Mouse (Mus musculus) embryonic facial prominence, embryonic 14.5 days (tissue): ENCODE measurements at regions not wholly inside any gene's neighbourhood (a gene's known extent, or its start where the extent isn't known, plus 50 kb on each side); places are given as distances from the start of the nearest gene placed in this dataset.

Experiments used
- ATAC-seq: fragments of 200-750 bp; cut with Nextera tagmentation; 2 replicates; pipeline ENCODE4 v1.8.0; 2017; ENCODE audit warnings: low read depth, moderate number of reproducible peaks, moderate TSS enrichment
- DNase-seq: peaks from one replicate; pipeline ENCODE4 v3.0.0-alpha.2; 2015; ENCODE audit warnings: low spot score
- H3K27ac ChIP-seq: fragments of 300-500 bp; sonication (generic); replicated peaks from 2 replicates; pipeline ENCODE4 v1.5.1; 2014; ENCODE audit warnings: low read depth, mild to moderate bottlenecking, low read length, moderate library complexity
- H3K27me3 ChIP-seq: fragments of 300-500 bp; sonication (generic); replicated peaks from 2 replicates; pipeline ENCODE4 v1.6.1; 2014; ENCODE audit warnings: low read length; ENCODE audit not compliant: control insufficient read depth, insufficient read depth
- H3K36me3 ChIP-seq: fragments of 300-500 bp; sonication (generic); 2 replicates; pipeline ENCODE4 v1.6.1; 2014; ENCODE audit warnings: low read length, mixed read lengths; ENCODE audit not compliant: control insufficient read depth, insufficient read depth
- H3K4me1 ChIP-seq: fragments of 300-500 bp; sonication (generic); 2 replicates; pipeline ENCODE4 v1.6.1; 2014; ENCODE audit warnings: antibody characterized with exemption, low read length; ENCODE audit not compliant: control insufficient read depth, insufficient read depth
- H3K4me2 ChIP-seq: fragments of 300-500 bp; sonication (generic); 2 replicates; pipeline ENCODE4 v1.6.1; 2014; ENCODE audit warnings: low read depth, mild to moderate bottlenecking, low read length, moderate library complexity, mixed read lengths
- H3K4me3 ChIP-seq: fragments of 300-500 bp; sonication (generic); 2 replicates; pipeline ENCODE4 v1.5.1; 2014; ENCODE audit warnings: low read depth, mild to moderate bottlenecking, low read length
- H3K9ac ChIP-seq: fragments of 300-500 bp; sonication (generic); 2 replicates; pipeline ENCODE4 v1.6.1; 2014; ENCODE audit warnings: low read depth, mild to moderate bottlenecking, low read length, moderate library complexity, mixed read lengths
- H3K9me3 ChIP-seq: fragments of 300-500 bp; sonication (generic); 2 replicates; pipeline ENCODE4 v1.6.1; 2016; ENCODE audit warnings: low read length; ENCODE audit not compliant: control insufficient read depth
- WGBS: fragments of 180-500 bp; shearing (Covaris S2); extraction: QIAGEN DNeasy Blood & Tissue Kit; methylation state at CpG from one replicate; pipeline ENCODE4 v1.1.7; 2014; 5-methylcytosine and 5-hydroxymethylcytosine counted together

GRCm38 (mm10) chr8:18457470-18457869 lies 520.6 kb downstream of the Defb40 start:
- no peak for DNase-seq
- no peak for ATAC-seq
- no peak overlapping the region for H3K27ac ChIP-seq
- no peak overlapping the region for H3K4me3 ChIP-seq
- H3K4me2 ChIP-seq: no peak overlapping the region
- no peaks in the 10 kb centered on the region for H3K36me3 ChIP-seq
- H3K9ac ChIP-seq: no peak overlapping the region
- H3K9me3 ChIP-seq: no peaks in the 10 kb centered on the region
- 75% methylated on average over 6 of the region's 6 CpGs for WGBS
- H3K27me3 ChIP-seq: no peaks in the 10 kb centered on the region
- H3K4me1 ChIP-seq: no peaks in the 10 kb centered on the region

DNA sequence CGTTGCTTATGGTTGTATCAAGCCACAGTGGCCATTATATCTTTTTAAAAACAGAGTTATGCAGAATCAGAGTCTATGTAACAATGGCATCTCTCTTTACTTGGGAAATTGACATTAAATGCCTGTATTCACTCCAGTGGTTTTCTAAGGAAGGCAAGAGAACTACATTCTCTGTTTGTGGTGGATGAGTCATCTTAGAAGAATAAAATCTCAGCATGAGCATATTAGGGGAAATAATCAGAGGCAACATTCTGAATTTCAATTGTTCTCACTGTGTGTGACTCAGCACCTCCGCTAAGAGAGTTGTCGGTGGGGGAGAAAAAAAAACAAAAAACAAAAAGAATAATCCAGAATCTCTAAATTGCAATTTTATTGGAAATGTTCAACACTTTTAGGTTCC lies 529.0 kb downstream of the Defb40 start:
- WGBS: 81% methylated on average over 3 of the region's 3 CpGs
- DNase-seq (no peak), ATAC-seq (no peak)
- H3K4me3 ChIP-seq: no peak overlapping the region
- H3K9me3 ChIP-seq: no peaks in the 10 kb centered on the region
- H3K9ac ChIP-seq: no peak overlapping the region
- H3K4me1 ChIP-seq: no peaks in the 10 kb centered on the region
- no peak overlapping the region for H3K27ac ChIP-seq
- H3K4me2 ChIP-seq: no peak overlapping the region
- no peaks in the 10 kb centered on the region for H3K27me3 ChIP-seq
- no peaks in the 10 kb centered on the region for H3K36me3 ChIP-seq

- DNase-seq (no peak), ATAC-seq (no peak)
- Histone ChIP-seq H3K27me3 (no peaks in the 10 kb centered on the region), H3K4me3 (no peak overlapping the region), H3K9me3 (no peaks in the 10 kb centered on the region), H3K9ac (no peak overlapping the region), H3K4me2 (no peak overlapping the region), H3K27ac (no peak overlapping the region), H3K36me3 (no peaks in the 10 kb centered on the region), H3K4me1 (no peaks in the 10 kb centered on the region)
- 68% methylated on average over 3 of the region's 3 CpGs for WGBS
Measured at GRCm38 (mm10) chr8:18442212-18442611, 535.8 kb downstream of the Defb40 start.

- no peak overlapping the region for H3K4me3 ChIP-seq
- DNase-seq (no peak), ATAC-seq (no peak)
- no peaks in the 10 kb centered on the region for H3K9me3 ChIP-seq
- H3K36me3 ChIP-seq: no peaks in the 10 kb centered on the region
- WGBS: 82% methylated on average over 5 of the region's 5 CpGs
- H3K27ac ChIP-seq: no peak overlapping the region
- no peaks in the 10 kb centered on the region for H3K27me3 ChIP-seq
- H3K4me2 ChIP-seq: no peak overlapping the region
- H3K9ac ChIP-seq: no peak overlapping the region
- no peaks in the 10 kb centered on the region for H3K4me1 ChIP-seq
Measured at GRCm38 (mm10) chr8:18422846-18423245, 555.2 kb downstream of the Defb40 start.

DNA sequence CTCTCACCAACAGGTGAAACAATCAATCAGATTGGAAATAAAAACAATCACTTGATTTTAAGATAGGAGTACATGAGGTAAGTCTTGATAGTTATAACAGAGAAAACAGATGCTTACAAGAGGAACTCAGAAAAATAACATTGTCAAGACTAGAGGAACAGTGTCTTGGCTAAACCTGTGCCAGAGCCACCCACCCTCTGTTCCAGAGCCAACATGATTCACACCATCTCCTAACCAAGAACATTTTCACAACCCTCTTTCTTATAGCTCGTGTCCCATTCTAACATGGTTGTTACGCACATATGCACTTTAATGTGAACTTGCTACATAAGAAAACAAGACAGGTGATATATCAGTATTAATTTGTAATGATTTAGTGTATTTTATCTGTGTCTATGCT lies 565.6 kb downstream of the Defb40 start:
- Histone ChIP-seq H3K27me3 (no peaks in the 10 kb centered on the region), H3K9me3 (no peaks in the 10 kb centered on the region), H3K4me3 (no peak overlapping the region), H3K4me2 (no peak overlapping the region), H3K4me1 (no peaks in the 10 kb centered on the region), H3K36me3 (no peaks in the 10 kb centered on the region), H3K27ac (no peak overlapping the region), H3K9ac (no peak overlapping the region)
- DNase-seq: no peak
- WGBS: 84% methylated on average over 2 of the region's 2 CpGs
- no peak for ATAC-seq

- H3K27ac ChIP-seq: no peak overlapping the region
- H3K4me3 ChIP-seq: no peak overlapping the region
- no peaks in the 10 kb centered on the region for H3K36me3 ChIP-seq
- H3K9me3 ChIP-seq: no peaks in the 10 kb centered on the region
- DNase-seq: peak; percentile 36
- WGBS: 64% methylated on average over 2 of the region's 2 CpGs
- no peak overlapping the region for H3K9ac ChIP-seq
- no peaks in the 10 kb centered on the region for H3K27me3 ChIP-seq
- H3K4me1 ChIP-seq: no peaks in the 10 kb centered on the region
- H3K4me2 ChIP-seq: no peak overlapping the region
- no peak for ATAC-seq
Measured at GRCm38 (mm10) chr8:18406446-18406845, 571.6 kb downstream of the Defb40 start.

DNA sequence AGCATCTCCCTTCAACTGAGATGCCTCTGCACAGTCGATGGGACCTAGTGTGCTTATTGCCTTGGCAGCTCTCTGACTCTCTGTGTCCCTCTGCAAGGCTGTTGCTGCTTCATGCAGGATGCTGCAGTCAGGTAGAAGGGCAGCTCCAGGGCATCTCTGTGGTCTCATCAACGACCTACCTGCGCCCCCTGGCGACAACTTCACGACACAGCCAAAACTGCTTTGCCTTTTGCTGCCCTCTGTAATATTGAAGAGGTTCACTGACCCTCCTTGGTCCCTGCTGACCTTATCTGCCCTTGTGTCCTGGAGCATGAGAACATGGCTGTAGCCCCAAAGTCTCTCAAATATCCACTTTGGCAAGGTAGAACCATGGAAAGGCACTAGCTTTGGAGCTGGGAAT lies 589.7 kb downstream of the Defb40 start:
- H3K9ac ChIP-seq: no peak overlapping the region
- WGBS: 3% methylated on average over 5 of the region's 5 CpGs
- ATAC-seq (no peak), DNase-seq (peak; percentile 26)
- no peak overlapping the region for H3K4me3 ChIP-seq
- H3K4me2 ChIP-seq: no peak overlapping the region
- no peaks in the 10 kb centered on the region for H3K4me1 ChIP-seq
- no peaks in the 10 kb centered on the region for H3K27me3 ChIP-seq
- no peak overlapping the region for H3K27ac ChIP-seq
- H3K36me3 ChIP-seq: no peaks in the 10 kb centered on the region
- H3K9me3 ChIP-seq: no peaks in the 10 kb centered on the region

GRCm38 (mm10) chr8:18381615-18382178 lies 596.4 kb downstream of the Defb40 start:
- DNase-seq (no peak), ATAC-seq (no peak)
- WGBS: 24% methylated on average over 3 of the region's 3 CpGs
- H3K9me3 ChIP-seq: no peaks in the 10 kb centered on the region
- no peaks in the 10 kb centered on the region for H3K4me1 ChIP-seq
- no peak overlapping the region for H3K4me2 ChIP-seq
- H3K36me3 ChIP-seq: no peaks in the 10 kb centered on the region
- H3K27ac ChIP-seq: no peak overlapping the region
- no peak overlapping the region for H3K4me3 ChIP-seq
- H3K27me3 ChIP-seq: no peaks in the 10 kb centered on the region
- no peak overlapping the region for H3K9ac ChIP-seq

- Histone ChIP-seq H3K27me3 (no peaks in the 10 kb centered on the region), H3K4me1 (no peaks in the 10 kb centered on the region), H3K4me2 (no peak overlapping the region), H3K9ac (no peak overlapping the region), H3K4me3 (no peak overlapping the region), H3K9me3 (no peaks in the 10 kb centered on the region), H3K27ac (no peak overlapping the region), H3K36me3 (no peaks in the 10 kb centered on the region)
- DNase-seq: no peak
- ATAC-seq: no peak
- WGBS: 81% methylated on average over 4 of the region's 4 CpGs
Measured at GRCm38 (mm10) chr8:18348716-18349115, 629.3 kb downstream of the Defb40 start.
